13 mouse cellular contexts compared by ENCODE assay signal in genomic region chr5:108708981-108709731, GRCm38 (mm10). TPM values are rescaled to one million over a fixed set of nuclear protein-coding genes. Genes with fewer than 3 reads are reported as not detected.
A peak's percentile ranks its signal among the peaks of the same experiment; 100 is the strongest.
DNase-seq lines count a peak whose midpoint lies in the region; ATAC-seq lines count a peak whose summit lies in the region.
"Had no signal": no experiment of that assay in that cellular context is flagged by ENCODE, and none has a peak within 500 bp of the region (broad histone marks: within the 10 kb centered on the region; RNA-seq: fewer than 3 reads in every experiment).

No protein-coding gene starts in this region.

- no peak overlapping the region for H3K4me3 ChIP-seq in heart, embryonic 11.5 days (ENCODE audit: low read depth, low read length)
- no peak overlapping the region for H3K4me3 ChIP-seq in midbrain, embryonic 12.5 days
- no peak overlapping the region for H3K4me3 ChIP-seq in midbrain, embryonic 10.5 days
- H3K4me3 ChIP-seq in liver, embryonic 11.5 days (ENCODE audit: low read depth, low read length) = no peak overlapping the region
- H3K4me3 ChIP-seq: limb, embryonic 13.5 days; neural tube, embryonic 13.5 days had no signal

- no peak overlapping the region for H3K9ac ChIP-seq in heart, embryonic 11.5 days (ENCODE audit: low read depth, low read length)
- no peak overlapping the region for H3K9ac ChIP-seq in midbrain, embryonic 12.5 days (replicated peaks)
- no peak overlapping the region for H3K9ac ChIP-seq in liver, embryonic 11.5 days (ENCODE audit: low read depth, low read length)
- H3K9ac ChIP-seq: limb, embryonic 13.5 days; neural tube, embryonic 13.5 days had no signal

- DNase-seq in heart, adult 9 months (ENCODE audit: low spot score in 2 of 2) = no peak
- no peak for DNase-seq in midbrain, embryonic 10.5 days (ENCODE audit: low spot score)
- DNase-seq in liver, embryonic 11.5 days (ENCODE audit: low spot score) = no peak
- DNase-seq in yolk sac, embryonic 10.5 days (ENCODE audit: low spot score) = peak; percentile 22
- DNase-seq in cerebellum, postnatal 36 days = no peak
- DNase-seq: cerebellum, adult 11-12 months; layer of hippocampus, postnatal 36 days; thymus, adult 2 months had no signal

- H3K27ac ChIP-seq in heart, embryonic 11.5 days (ENCODE audit: low read depth, low read length) = peak overlapping the region; percentile 38; the same call in 1 of the 2 replicates
- no peak overlapping the region for H3K27ac ChIP-seq in midbrain, embryonic 12.5 days (replicated peaks)
- no peak overlapping the region for H3K27ac ChIP-seq in midbrain, embryonic 10.5 days (replicated peaks)
- no peak overlapping the region for H3K27ac ChIP-seq in liver, embryonic 11.5 days (ENCODE audit: low read depth, low read length)
- H3K27ac ChIP-seq: limb, embryonic 13.5 days; neural tube, embryonic 13.5 days had no signal

- H3K4me2 ChIP-seq in heart, embryonic 11.5 days = no peak overlapping the region; the same call in 1 of the 2 replicates
- H3K4me2 ChIP-seq in midbrain, embryonic 12.5 days (replicated peaks) = no peak overlapping the region
- H3K4me2 ChIP-seq in liver, embryonic 11.5 days = no peak overlapping the region
- H3K4me2 ChIP-seq: limb, embryonic 13.5 days; neural tube, embryonic 13.5 days had no signal

- H3K36me3 ChIP-seq in heart, embryonic 11.5 days (ENCODE audit: control insufficient read depth, insufficient read depth, low read length) = peaks cover 19% of the 10 kb centered on the region
- peaks cover 33% of the 10 kb centered on the region for H3K36me3 ChIP-seq in midbrain, embryonic 12.5 days
- H3K36me3 ChIP-seq in midbrain, embryonic 10.5 days = peaks cover 45% of the 10 kb centered on the region
- peaks cover 5% of the 10 kb centered on the region for H3K36me3 ChIP-seq in liver, embryonic 11.5 days (ENCODE audit: control insufficient read depth, insufficient read depth, low read length)

- no peaks in the 10 kb centered on the region; the same call in 1 of the 2 replicates for H3K27me3 ChIP-seq in heart, embryonic 11.5 days (ENCODE audit: control insufficient read depth, insufficient read depth, low read length)
- no peaks in the 10 kb centered on the region for H3K27me3 ChIP-seq in midbrain, embryonic 12.5 days
- no peaks in the 10 kb centered on the region for H3K27me3 ChIP-seq in midbrain, embryonic 10.5 days (ENCODE audit: low read depth, poor library complexity, severe bottlenecking)
- no peaks in the 10 kb centered on the region for H3K27me3 ChIP-seq in liver, embryonic 11.5 days (replicated peaks; ENCODE audit: control insufficient read depth, insufficient read depth, low read length)
- H3K27me3 ChIP-seq: limb, embryonic 13.5 days; neural tube, embryonic 13.5 days had no signal

- WGBS in heart, embryonic 11.5 days (ENCODE audit: insufficient replicate concordance) = 30% methylated on average over 6 of the region's 6 CpGs
- WGBS in midbrain, embryonic 12.5 days = 62% methylated on average over 6 of the region's 6 CpGs
- 64% methylated on average over 6 of the region's 6 CpGs for WGBS in midbrain, embryonic 10.5 days
- 47% methylated on average over 6 of the region's 6 CpGs for WGBS in liver, embryonic 11.5 days

- ATAC-seq in heart, embryonic 11.5 days (replicated peaks; ENCODE audit: insufficient number of reproducible peaks, low FRiP score, low TSS enrichment) = peak; percentile 74
- peak; percentile 20; the same call in 1 of the 2 replicates for ATAC-seq in midbrain, embryonic 12.5 days (ENCODE audit: low FRiP score, low read depth)
- peak; percentile 37 for ATAC-seq in liver, embryonic 11.5 days (replicated peaks; ENCODE audit: low FRiP score)
- ATAC-seq: hindbrain, embryonic 16.5 days had no signal

- H3K9me3 ChIP-seq in heart, embryonic 11.5 days (replicated peaks; ENCODE audit: control insufficient read depth, low read length) = no peaks in the 10 kb centered on the region
- no peaks in the 10 kb centered on the region for H3K9me3 ChIP-seq in midbrain, embryonic 12.5 days
- H3K9me3 ChIP-seq in midbrain, embryonic 10.5 days (replicated peaks) = no peaks in the 10 kb centered on the region
- no peaks in the 10 kb centered on the region for H3K9me3 ChIP-seq in liver, embryonic 11.5 days (ENCODE audit: control insufficient read depth, low read length)
- H3K9me3 ChIP-seq: limb, embryonic 13.5 days; neural tube, embryonic 13.5 days had no signal

- peaks cover 13% of the 10 kb centered on the region; the same call in 1 of the 2 replicates for H3K4me1 ChIP-seq in heart, embryonic 11.5 days (ENCODE audit: control insufficient read depth, insufficient read depth, low read length)
- no peaks in the 10 kb centered on the region for H3K4me1 ChIP-seq in midbrain, embryonic 12.5 days
- H3K4me1 ChIP-seq in midbrain, embryonic 10.5 days = no peaks in the 10 kb centered on the region
- H3K4me1 ChIP-seq in liver, embryonic 11.5 days (replicated peaks; ENCODE audit: control insufficient read depth, insufficient read depth, low read length) = peaks cover 24% of the 10 kb centered on the region
- H3K4me1 ChIP-seq: neural tube, embryonic 13.5 days had no signal

RNA-seq across cellular contexts. Expression of gene Fgfrl1, which starts 17.0 kb away (rescaled TPM):
- polyA plus RNA-seq in heart, embryonic 11.5 days (2014; fragmentation: Nextera tagmentation; extraction: Ambion mirVana) = 28.0 and 31.7 TPM in 2 replicates
- 16.9 and 19.6 TPM in 2 replicates for polyA plus RNA-seq in midbrain, embryonic 12.5 days (2016; fragmentation: Nextera tagmentation; extraction: Ambion mirVana)
- 11.0 and 14.9 TPM in 2 replicates for polyA plus RNA-seq in midbrain, embryonic 10.5 days (2016; fragmentation: Nextera tagmentation; extraction: Ambion mirVana)
- 21.3 and 22.1 TPM in 2 replicates for polyA plus RNA-seq in liver, embryonic 11.5 days (2014; fragmentation: Nextera tagmentation; extraction: Ambion mirVana)

RNA-seq across cellular contexts. Expression of gene Slc26a1, which starts 33.8 kb away (rescaled TPM):
- polyA plus RNA-seq in heart, embryonic 11.5 days (2014; fragmentation: Nextera tagmentation; extraction: Ambion mirVana) = 0.70 and 1.2 TPM in 2 replicates
- 1.7 and 1.9 TPM in 2 replicates for polyA plus RNA-seq in midbrain, embryonic 12.5 days (2016; fragmentation: Nextera tagmentation; extraction: Ambion mirVana)
- 0.56 and 0.93 TPM in 2 replicates for polyA plus RNA-seq in midbrain, embryonic 10.5 days (2016; fragmentation: Nextera tagmentation; extraction: Ambion mirVana)
- 11.6 and 14.4 TPM in 2 replicates for polyA plus RNA-seq in liver, embryonic 11.5 days (2014; fragmentation: Nextera tagmentation; extraction: Ambion mirVana)

RNA-seq across cellular contexts. Expression of gene Dgkq, which starts 39.7 kb away (rescaled TPM):
- 5.6 and 6.3 TPM in 2 replicates for polyA plus RNA-seq in heart, embryonic 11.5 days (2014; fragmentation: Nextera tagmentation; extraction: Ambion mirVana)
- 21.2 and 21.7 TPM in 2 replicates for polyA plus RNA-seq in midbrain, embryonic 12.5 days (2016; fragmentation: Nextera tagmentation; extraction: Ambion mirVana)
- 12.8 and 15.1 TPM in 2 replicates for polyA plus RNA-seq in midbrain, embryonic 10.5 days (2016; fragmentation: Nextera tagmentation; extraction: Ambion mirVana)
- 5.8 and 8.8 TPM in 2 replicates for polyA plus RNA-seq in liver, embryonic 11.5 days (2014; fragmentation: Nextera tagmentation; extraction: Ambion mirVana)

RNA-seq across cellular contexts. Expression of gene Idua, which starts 49.0 kb away (rescaled TPM):
- 14.4 and 15.2 TPM in 2 replicates for polyA plus RNA-seq in heart, embryonic 11.5 days (2014; fragmentation: Nextera tagmentation; extraction: Ambion mirVana)
- polyA plus RNA-seq in midbrain, embryonic 12.5 days (2016; fragmentation: Nextera tagmentation; extraction: Ambion mirVana) = 12.3 and 12.8 TPM in 2 replicates
- polyA plus RNA-seq in midbrain, embryonic 10.5 days (2016; fragmentation: Nextera tagmentation; extraction: Ambion mirVana) = 11.5 and 13.3 TPM in 2 replicates
- polyA plus RNA-seq in liver, embryonic 11.5 days (2014; fragmentation: Nextera tagmentation; extraction: Ambion mirVana) = 9.8 and 10.1 TPM in 2 replicates

Comparison
In these comparisons a context has a peak if more than half of its experiments do, and no peak if none do; other contexts are left out.
1. ATAC-seq: peak in every context shown above with its lines; median percentile 74 in heart, embryonic 11.5 days; 37 in liver, embryonic 11.5 days; 20 in midbrain, embryonic 12.5 days.